In genomic region chr10:127170837-127171272, GRCm38 (mm10) we compare ENCODE assay signal across 8 mouse cellular contexts. TPM values are rescaled to one million over a fixed set of nuclear protein-coding genes. Genes with fewer than 3 reads are reported as not detected.
DNase-seq lines count a peak whose midpoint lies in the region; ATAC-seq and TF ChIP-seq lines count a peak whose summit lies in the region.

No protein-coding gene starts in this region.

- H3K9ac ChIP-seq in intestine, embryonic 15.5 days = peak overlapping the region; percentile 17; the same call in 1 of the 2 replicates
- no peak overlapping the region for H3K9ac ChIP-seq in liver, embryonic 14.5 days (replicated peaks)

- peak overlapping the region; percentile 77 for H3K4me2 ChIP-seq in intestine, embryonic 15.5 days (replicated peaks)
- peak overlapping the region; percentile 70 for H3K4me2 ChIP-seq in liver, embryonic 14.5 days (ENCODE audit: low read depth)

- peak overlapping the region; percentile 6 for H3K4me3 ChIP-seq in left cerebral cortex, adult 2 months
- peak overlapping the region; percentile 38 for H3K4me3 ChIP-seq in intestine, embryonic 15.5 days (replicated peaks)
- peak overlapping the region; percentile 45 to 59 for H3K4me3 ChIP-seq in liver, embryonic 14.5 days (ENCODE audit: insufficient read depth in 1 of 2, low read depth in 2 of 2, low read length in 2 of 2)

- H3K27ac ChIP-seq in left cerebral cortex, adult 2 months = no peak overlapping the region
- H3K27ac ChIP-seq in intestine, embryonic 15.5 days = no peak overlapping the region
- no peak overlapping the region for H3K27ac ChIP-seq in liver, embryonic 14.5 days

- no peaks in the 10 kb centered on the region; the same call in 1 of the 2 replicates for H3K36me3 ChIP-seq in intestine, embryonic 15.5 days
- no peaks in the 10 kb centered on the region for H3K36me3 ChIP-seq in liver, embryonic 14.5 days (replicated peaks; ENCODE audit: control insufficient read depth, insufficient read depth, low read depth)

- intact Hi-C loops in left cerebral cortex, adult 2 months (cut with DNase I) = no loop called here
- intact Hi-C loops in gastrocnemius, postnatal 14 days (cut with DNase I; ENCODE audit: low total_unique reads) = no loop called here

- 3% methylated on average over 29 of the region's 29 CpGs for WGBS in intestine, embryonic 15.5 days
- 2% methylated on average over 29 of the region's 29 CpGs for WGBS in liver, embryonic 14.5 days (ENCODE audit: insufficient replicate concordance)

- no peaks in the 10 kb centered on the region for H3K9me3 ChIP-seq in intestine, embryonic 15.5 days
- H3K9me3 ChIP-seq in liver, embryonic 14.5 days (ENCODE audit: control insufficient read depth, low read length) = no peaks in the 10 kb centered on the region

- TF ChIP-seq EP300 in liver, embryonic 14.5 days (IDR thresholded peaks at IDR 0.05; ENCODE audit: low read depth) = no peak

- TF ChIP-seq CTCF in left cerebral cortex, adult 2 months (IDR thresholded peaks at IDR 0.05) = peak; percentile 70
- peak; percentile 95 for TF ChIP-seq CTCF in liver, embryonic 14.5 days (IDR thresholded peaks at IDR 0.05; ENCODE audit: low read depth)

- peaks cover 31% of the 10 kb centered on the region for H3K27me3 ChIP-seq in intestine, embryonic 15.5 days (replicated peaks)
- peaks cover 16% of the 10 kb centered on the region for H3K27me3 ChIP-seq in liver, embryonic 14.5 days (ENCODE audit: control insufficient read depth, insufficient read depth, low read length)

- peak; percentile 67 to 73 for DNase-seq in left cerebral cortex, adult 2 months (ENCODE audit: extremely low spot score in 1 of 2, low spot score in 2 of 2)
- no peak for DNase-seq in left cerebral cortex, adult 11 months (ENCODE audit: low spot score)
- DNase-seq in cerebellum, postnatal 14 days = peak; percentile 55 to 71
- DNase-seq in gastrocnemius, postnatal 14 days = peak; percentile 71
- DNase-seq in liver, embryonic 14.5 days (ENCODE audit: low read depth in 3 of 3, low spot score in 3 of 3) = peak in 1 of 3 experiments; percentile 62
- DNase-seq in natural killer cell, adult 2 months (ENCODE audit: low spot score in 2 of 2) = peak; percentile 84 to 89
- DNase-seq in testis, postnatal 10 days (ENCODE audit: low spot score) = peak; percentile 89

- peaks cover 21% of the 10 kb centered on the region for H3K4me1 ChIP-seq in intestine, embryonic 15.5 days (replicated peaks)
- H3K4me1 ChIP-seq in liver, embryonic 14.5 days (replicated peaks; ENCODE audit: control insufficient read depth in 2 of 2, insufficient read depth in 2 of 2, low read length in 1 of 2) = peaks cover 4 to 13% of the 10 kb centered on the region in 2 experiments; a peak in 3 of 4 replicates

- ATAC-seq in intestine, embryonic 15.5 days = peak; percentile 70
- ATAC-seq in liver, embryonic 14.5 days (ENCODE audit: insufficient read depth) = peak; percentile 73

RNA-seq across cellular contexts. Expression of gene B4galnt1, which starts 5.8 kb away (rescaled TPM):
- 100 to 1,000 TPM; 122 to 125 TPM for total RNA-seq in left cerebral cortex, adult 2 months (2021)
- 1 to 10 TPM; 1.5 to 1.9 TPM for total RNA-seq in gastrocnemius, postnatal 14 days (2021)
- 52.5 and 55.2 TPM in 2 replicates for polyA plus RNA-seq in intestine, embryonic 15.5 days (2015; fragmentation: Nextera tagmentation; extraction: Ambion mirVana)
- polyA plus RNA-seq in liver, embryonic 14.5 days (2012; rRNA removed) = 9.9 and 10.4 TPM in 2 replicates
- polyA plus RNA-seq in liver, embryonic 14.5 days (2014; fragmentation: Nextera tagmentation; extraction: Ambion mirVana) = 14.6 and 17.1 TPM in 2 replicates

RNA-seq across cellular contexts. Expression of gene Slc26a10, which starts 9.6 kb away (rescaled TPM):
- total RNA-seq in left cerebral cortex, adult 2 months (2021) = 1 to 10 TPM; 3.8 TPM
- 1 to 10 TPM; 3.7 to 7.6 TPM for total RNA-seq in gastrocnemius, postnatal 14 days (2021)
- polyA plus RNA-seq in intestine, embryonic 15.5 days (2015; fragmentation: Nextera tagmentation; extraction: Ambion mirVana) = 0.98 and 1.1 TPM in 2 replicates
- polyA plus RNA-seq in liver, embryonic 14.5 days (2012; rRNA removed) = 1.5 and 1.7 TPM in 2 replicates
- 0.75 and 1.3 TPM in 2 replicates for polyA plus RNA-seq in liver, embryonic 14.5 days (2014; fragmentation: Nextera tagmentation; extraction: Ambion mirVana)

RNA-seq across cellular contexts. Expression of gene Arhgef25, which starts 19.0 kb away (rescaled TPM):
- total RNA-seq in left cerebral cortex, adult 2 months (2021) = 100 to 1,000 TPM; 198 to 208 TPM
- 10 to 100 TPM; 13.9 to 14.4 TPM for total RNA-seq in gastrocnemius, postnatal 14 days (2021)
- 46.8 and 50.4 TPM in 2 replicates for polyA plus RNA-seq in intestine, embryonic 15.5 days (2015; fragmentation: Nextera tagmentation; extraction: Ambion mirVana)
- polyA plus RNA-seq in liver, embryonic 14.5 days (2012; rRNA removed) = 6.9 and 7.7 TPM in 2 replicates
- 3.4 and 4.8 TPM in 2 replicates for polyA plus RNA-seq in liver, embryonic 14.5 days (2014; fragmentation: Nextera tagmentation; extraction: Ambion mirVana)

RNA-seq across cellular contexts. Expression of gene Dtx3, which starts 24.7 kb away (rescaled TPM):
- 100 to 1,000 TPM; 207 to 223 TPM for total RNA-seq in left cerebral cortex, adult 2 months (2021)
- 10 to 100 TPM; 22.2 to 24.8 TPM for total RNA-seq in gastrocnemius, postnatal 14 days (2021)
- polyA plus RNA-seq in intestine, embryonic 15.5 days (2015; fragmentation: Nextera tagmentation; extraction: Ambion mirVana) = 70.6 and 75.4 TPM in 2 replicates
- polyA plus RNA-seq in liver, embryonic 14.5 days (2012; rRNA removed) = 35.9 and 38.6 TPM in 2 replicates
- 11.2 and 15.0 TPM in 2 replicates for polyA plus RNA-seq in liver, embryonic 14.5 days (2014; fragmentation: Nextera tagmentation; extraction: Ambion mirVana)

RNA-seq across cellular contexts. Expression of gene Pip4k2c, which starts 40.5 kb away (rescaled TPM):
- total RNA-seq in left cerebral cortex, adult 2 months (2021) = 100 to 1,000 TPM; 113 to 115 TPM
- 1 to 10 TPM; 6.3 to 7.6 TPM for total RNA-seq in gastrocnemius, postnatal 14 days (2021)
- 33.7 and 35.0 TPM in 2 replicates for polyA plus RNA-seq in intestine, embryonic 15.5 days (2015; fragmentation: Nextera tagmentation; extraction: Ambion mirVana)
- 28.2 and 31.2 TPM in 2 replicates for polyA plus RNA-seq in liver, embryonic 14.5 days (2012; rRNA removed)
- polyA plus RNA-seq in liver, embryonic 14.5 days (2014; fragmentation: Nextera tagmentation; extraction: Ambion mirVana) = 25.7 and 31.1 TPM in 2 replicates

Comparison
In these comparisons a context has a peak if more than half of its experiments do, and no peak if none do; other contexts are left out.
1. RNA of gene B4galnt1, which starts 5.8 kb away (total RNA-seq): 122 to 125 TPM in left cerebral cortex, adult 2 months; 1.5 to 1.9 TPM in gastrocnemius, postnatal 14 days; every median in the first group is over 10 times any median in the second.
2. RNA of gene Arhgef25, which starts 19.0 kb away (total RNA-seq): 198 to 208 TPM in left cerebral cortex, adult 2 months; 13.9 to 14.4 TPM in gastrocnemius, postnatal 14 days; every median in the first group is over 10 times any median in the second.
3. Peak in every context shown above with its lines, with median percentiles within 50 percentile points of each other: H3K4me3 ChIP-seq.